Mouse (Mus musculus) heart, adult 2 months (tissue): ENCODE data around the gene Slc48a1. TPM values are rescaled to one million over a fixed set of nuclear protein-coding genes. Genes with fewer than 3 reads are reported as not detected.

Source experiments
- DNase-seq, 2 experiments: peaks; one replicate each; pipeline ENCODE4 v3.0.0; 2021
- H3K27ac ChIP-seq: fragments of 200-600 bp; 2 replicates; pipeline ENCODE4 v1.8.1; 2022
- H3K27me3 ChIP-seq: fragments of 200-500 bp; 2 replicates; pipeline ENCODE4 v1.6.1; 2012; ENCODE audit warnings: mild to moderate bottlenecking, low read length, inconsistent platforms, mixed read lengths; ENCODE audit not compliant: control insufficient read depth, insufficient read depth
- H3K36me3 ChIP-seq: fragments of 200-500 bp; 2 replicates; pipeline ENCODE4 v1.6.1; 2012; ENCODE audit warnings: low read length, inconsistent platforms; ENCODE audit not compliant: control insufficient read depth, insufficient read depth
- H3K4me1 ChIP-seq: fragments of 200-500 bp; 2 replicates; pipeline ENCODE4 v1.6.1; 2011; ENCODE audit warnings: low read length; ENCODE audit not compliant: control insufficient read depth, insufficient read depth
- H3K4me3 ChIP-seq: fragments of 200-600 bp; 2 replicates; pipeline ENCODE4 v1.8.1; 2022
- H3K79me2 ChIP-seq: fragments of 200-500 bp; replicated peaks from 2 replicates; pipeline ENCODE4 v1.6.1; 2012; ENCODE audit warnings: mild to moderate bottlenecking, inconsistent platforms, low read length, moderate library complexity, mixed read lengths; ENCODE audit not compliant: control insufficient read depth, insufficient read depth
- H3K9ac ChIP-seq: fragments of 200-500 bp; 2 replicates; pipeline ENCODE4 v1.6.1; 2012; ENCODE audit warnings: low read depth, mild to moderate bottlenecking, control low read depth, inconsistent platforms, low read length, mixed read lengths
- CTCF ChIP-seq: fragments of 200-600 bp; IDR thresholded peaks from 2 replicates; pipeline ENCODE4 v1.8.1; 2022; ENCODE audit warnings: antibody characterized with exemption, mild to moderate bottlenecking, moderate library complexity
- EP300 ChIP-seq: fragments of 200-500 bp; IDR thresholded peaks from 2 replicates; pipeline ENCODE4 v1.6.1; 2011; ENCODE audit warnings: low read depth, low read length, control low read depth; ENCODE audit not compliant: insufficient read depth
- POLR2A ChIP-seq: fragments of 200-500 bp; IDR thresholded peaks from 2 replicates; pipeline ENCODE4 v1.6.1; 2011; ENCODE audit warnings: mild to moderate bottlenecking, low read depth, low read length, control low read depth; ENCODE audit not compliant: insufficient read depth
- WGBS: fragments of 180-500 bp; shearing (Covaris S2); methylation state at CpG from one replicate; pipeline ENCODE4 v1.1.7; 2018; 5-methylcytosine and 5-hydroxymethylcytosine counted together
- intact Hi-C: fragments of 180-260 bp; cut with DNase I; formaldehyde crosslinking; loops from one replicate; pipeline ENCODE4 v1.15.1; 2025
- polyA plus RNA-seq: library from polyadenylated mRNA; depleted of rRNA; stranded (reverse); fragments of >200 nt; gene quantifications from 2 replicates; pipeline ENCODE4 v1.2.3, GENCODE M21; 2012
- total RNA-seq, 2 experiments: library from RNA; stranded (reverse); gene quantifications; 2 replicates each; pipeline ENCODE4 v1.2.3; 2021

Gene Slc48a1
- total and polyA plus RNA-seq, 3 experiments, result 72.7 to 85.3 (median 73.0) TPM

GRCm38 (mm10) chr15:97763256-97764049 is 14.9 kb upstream of the Slc48a1 start:
- 51% methylated on average over 9 of the region's 9 CpGs for WGBS
- Histone ChIP-seq H3K9ac (peak overlapping the region; percentile 45), H3K4me3 (peak overlapping the region; percentile 52), H3K27me3 (no peaks in the 10 kb centered on the region), H3K4me1 (peaks cover 17% of the 10 kb centered on the region), H3K27ac (peak overlapping the region; percentile 88), H3K79me2 (0 out of 2 replicates have a peak, but pooled peaks cover 2% of the 10 kb centered on the region), H3K36me3 (no peaks in the 10 kb centered on the region)
- intact Hi-C loops, result no loop called here
- no peak for DNase-seq
- TF ChIP-seq CTCF (no peak), EP300 (0 out of 2 replicates have a peak, but pooled peaks have one; percentile 21)

- no peak for DNase-seq
- Histone ChIP-seq H3K4me1 (peaks cover 17% of the 10 kb centered on the region), H3K27me3 (no peaks in the 10 kb centered on the region), H3K36me3 (no peaks in the 10 kb centered on the region), H3K27ac (peak overlapping the region; percentile 88), H3K79me2 (0 out of 2 replicates have a peak, but pooled peaks cover 2% of the 10 kb centered on the region), H3K9ac (peak overlapping the region; percentile 51), H3K4me3 (peak overlapping the region; percentile 52)
- WGBS, result 61% methylated on average over 2 of the region's 2 CpGs
- no peak for TF ChIP-seq EP300
- intact Hi-C loops, result no loop called here
Observed at GRCm38 (mm10) chr15:97764532-97764931, 13.8 kb upstream of the Slc48a1 start.

GRCm38 (mm10) chr15:97765090-97765794 is 13.1 kb upstream of the Slc48a1 start:
- Histone ChIP-seq H3K4me1 (peaks cover 13% of the 10 kb centered on the region), H3K4me3 (peak overlapping the region; percentile 52), H3K27ac (peak overlapping the region; percentile 88), H3K9ac (peak overlapping the region; percentile 87), H3K36me3 (no peaks in the 10 kb centered on the region), H3K79me2 (0 out of 2 replicates have a peak, but pooled peaks cover 2% of the 10 kb centered on the region), H3K27me3 (no peaks in the 10 kb centered on the region)
- intact Hi-C loops, result no loop called here
- peak in 1 of 2 experiments; percentile 59 for DNase-seq
- 48% methylated on average over 13 of the region's 13 CpGs for WGBS
- TF ChIP-seq CTCF (no peak), POLR2A (peak; percentile 56; the same call in 1 of the 2 replicates), EP300 (peak; percentile 80; the same call in 1 of the 2 replicates)

- DNase-seq, result no peak
- Histone ChIP-seq H3K36me3 (no peaks in the 10 kb centered on the region), H3K9ac (peak overlapping the region; percentile 87), H3K4me3 (peak overlapping the region; percentile 72), H3K4me1 (peaks cover 13% of the 10 kb centered on the region), H3K27me3 (no peaks in the 10 kb centered on the region), H3K27ac (peak overlapping the region; percentile 97), H3K79me2 (0 out of 2 replicates have a peak, but pooled peaks cover 2% of the 10 kb centered on the region)
- no peak for TF ChIP-seq POLR2A
- TF ChIP-seq CTCF, result no peak
- no peak for TF ChIP-seq EP300
- 18% methylated on average over 8 of the region's 8 CpGs for WGBS
- intact Hi-C loops, result no loop called here
Observed at GRCm38 (mm10) chr15:97766194-97766593, 12.1 kb upstream of the Slc48a1 start.

- 17% methylated on average over 23 of the region's 23 CpGs for WGBS
- Histone ChIP-seq H3K27ac (peak overlapping the region; percentile 97), H3K79me2 (0 out of 2 replicates have a peak, but pooled peaks cover 2% of the 10 kb centered on the region), H3K4me3 (peak overlapping the region; percentile 72), H3K9ac (peak overlapping the region; percentile 87), H3K27me3 (no peaks in the 10 kb centered on the region), H3K36me3 (no peaks in the 10 kb centered on the region), H3K4me1 (peaks cover 10% of the 10 kb centered on the region)
- TF ChIP-seq POLR2A, result peak; percentile 58; the same call in 1 of the 2 replicates
- TF ChIP-seq EP300, result no peak
- intact Hi-C loops, result no loop called here
- DNase-seq, result peak; percentile 67 to 70
Observed at GRCm38 (mm10) chr15:97766594-97767279, 11.6 kb upstream of the Slc48a1 start.
